Mouse (Mus musculus): Measurements from ENCODE around the gene Runx1.

The Runx1 gene

DNA sequence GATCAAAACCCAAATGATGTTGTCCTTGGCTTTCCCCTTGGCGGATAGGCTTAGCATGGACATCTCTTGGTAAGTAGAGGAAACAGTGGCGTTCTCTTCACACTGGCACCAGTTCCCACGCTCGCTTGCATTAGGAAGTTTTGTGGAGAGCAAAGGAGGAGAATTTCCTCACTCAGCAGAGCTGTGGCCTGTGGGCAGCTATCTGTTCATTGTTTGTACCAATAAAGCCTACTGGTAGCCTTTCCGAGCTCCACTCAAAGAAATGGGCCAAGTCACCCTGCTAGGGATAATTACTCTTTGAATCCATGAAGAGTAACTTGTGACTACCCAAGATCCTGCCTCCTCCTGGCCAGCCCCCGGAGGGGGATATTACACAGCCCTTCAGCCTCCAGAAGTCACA, 734 bp upstream of the Runx1 start:
- DNase-seq (ENCODE audit: low spot score): no peak

DNA sequence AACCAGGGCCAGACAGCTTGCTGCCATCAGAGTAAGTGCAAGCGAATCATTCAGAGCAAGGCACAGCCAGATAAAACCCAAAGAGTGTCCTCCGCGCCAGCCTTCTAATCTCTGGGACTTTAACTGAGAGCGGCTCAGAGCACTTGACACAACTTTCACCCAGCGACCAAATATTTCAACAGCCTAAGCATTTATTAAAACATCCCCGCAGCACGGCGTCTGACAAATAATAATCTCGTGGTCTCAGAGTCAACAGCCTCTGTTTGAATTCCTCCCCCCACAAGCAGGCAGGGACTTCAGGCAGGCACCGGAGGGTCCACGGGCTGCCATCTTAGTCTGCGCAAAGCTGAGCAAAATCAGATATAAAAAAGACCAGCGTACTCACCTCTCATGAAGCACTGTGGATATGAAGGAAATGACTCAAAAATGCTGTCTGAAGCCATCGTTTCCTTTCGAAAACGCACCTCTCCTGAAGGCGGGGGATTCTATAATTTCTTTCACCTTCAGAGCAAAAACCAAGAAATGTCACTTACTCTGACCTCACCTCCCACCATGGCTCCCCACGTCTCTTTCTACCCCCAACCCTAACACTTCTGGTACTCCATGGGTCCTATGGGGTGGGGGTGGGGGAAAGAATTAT, 625 bp downstream of the Runx1 start:
- DNase-seq (ENCODE audit: low spot score): no peak

DNA sequence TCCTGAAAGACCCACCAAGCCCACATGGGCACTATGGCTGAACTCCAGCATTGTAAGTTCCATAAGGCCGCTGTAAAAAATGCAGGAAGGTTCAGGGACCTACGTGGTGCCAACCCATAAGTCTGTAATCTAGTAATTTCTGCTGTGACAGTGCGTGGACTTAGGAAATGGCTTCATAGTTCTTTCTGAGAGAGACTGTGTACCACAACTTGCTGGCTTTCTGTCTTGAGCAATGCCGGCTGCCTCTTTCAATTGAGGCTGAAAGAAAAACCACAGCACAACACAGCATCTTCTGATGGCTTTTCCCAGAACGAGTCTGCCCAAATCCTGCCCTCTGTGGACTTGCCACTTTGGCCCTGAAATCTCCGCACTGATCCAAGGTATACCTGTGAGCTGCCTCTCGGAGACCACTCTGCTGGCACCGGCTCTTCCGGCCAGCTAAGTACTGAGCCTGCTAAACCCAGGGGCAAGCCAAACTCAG, 1.2 kb downstream of the Runx1 start:
- no peak for DNase-seq (ENCODE audit: low spot score)

DNA sequence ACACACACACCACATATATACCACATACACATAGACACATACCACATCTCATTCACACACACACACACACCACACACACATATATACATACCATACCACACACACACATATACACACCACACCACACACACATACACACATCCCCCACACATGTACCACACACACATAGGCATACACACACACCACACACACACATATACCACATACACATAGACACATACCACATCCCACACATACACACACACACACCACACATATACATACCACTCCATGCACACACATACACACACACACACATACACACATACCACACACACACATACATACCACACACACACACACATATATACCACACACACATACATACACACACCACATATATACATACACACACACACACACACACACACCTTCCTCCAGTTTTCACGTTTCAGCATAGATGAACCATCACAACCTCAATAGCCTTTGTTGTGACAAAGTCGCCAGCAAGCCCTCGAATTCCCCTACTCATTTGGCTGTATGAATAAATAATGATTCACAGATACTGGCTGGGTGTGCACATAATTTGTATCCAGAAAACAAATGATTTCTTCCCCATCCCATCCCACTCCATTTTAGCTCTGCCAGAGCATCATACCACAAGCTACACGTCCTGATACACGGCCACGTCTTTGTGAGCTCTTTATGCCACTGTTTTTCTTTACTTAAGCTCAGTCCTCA, 1.8 kb downstream of the Runx1 start:
- no peak for DNase-seq (ENCODE audit: low spot score)

DNA sequence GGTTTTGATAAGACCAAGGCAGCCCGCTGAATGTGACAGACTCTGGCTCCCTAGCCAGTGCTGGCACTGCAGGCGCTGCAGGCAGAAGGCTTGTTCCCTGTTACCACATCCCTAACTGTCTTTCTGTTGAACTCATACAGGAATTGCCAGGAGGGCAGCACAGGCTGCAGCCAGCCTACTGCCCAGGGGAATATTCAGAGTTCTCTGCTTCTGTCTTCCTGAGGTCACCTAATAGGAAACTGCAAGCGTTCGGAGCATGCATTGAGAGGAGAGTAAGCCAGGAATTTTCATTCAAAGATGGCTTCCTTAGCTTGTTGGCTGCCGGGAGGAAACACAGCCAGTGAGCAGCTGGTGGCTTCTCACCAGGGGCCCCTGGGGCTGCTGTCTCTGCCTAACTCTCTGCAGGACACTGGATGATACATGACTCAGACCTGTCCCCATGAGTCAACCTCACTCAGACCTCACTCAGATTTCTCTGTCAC, 2.5 kb downstream of the Runx1 start:
- no peak for DNase-seq (ENCODE audit: low spot score)

DNA sequence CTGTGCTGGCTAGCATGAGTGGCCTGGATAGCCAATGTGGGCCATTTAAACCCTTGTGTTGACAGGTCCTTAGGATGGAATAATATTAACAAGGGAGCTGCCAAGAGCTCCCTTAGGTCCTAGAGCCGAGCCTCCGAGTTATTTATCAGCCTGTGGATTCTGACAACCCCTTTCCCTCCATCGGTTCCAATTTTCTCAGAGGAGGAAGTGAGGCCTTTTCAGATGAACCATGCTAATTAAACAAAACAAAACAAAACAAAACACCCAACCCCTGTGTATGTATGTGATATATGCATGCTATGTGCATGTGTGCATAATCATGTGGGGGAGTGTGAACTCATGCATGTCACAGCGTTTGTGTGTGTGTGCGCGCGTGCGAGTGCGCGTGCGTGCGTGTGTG, 3.3 kb downstream of the Runx1 start:
- no peak for DNase-seq (ENCODE audit: low spot score)

DNA sequence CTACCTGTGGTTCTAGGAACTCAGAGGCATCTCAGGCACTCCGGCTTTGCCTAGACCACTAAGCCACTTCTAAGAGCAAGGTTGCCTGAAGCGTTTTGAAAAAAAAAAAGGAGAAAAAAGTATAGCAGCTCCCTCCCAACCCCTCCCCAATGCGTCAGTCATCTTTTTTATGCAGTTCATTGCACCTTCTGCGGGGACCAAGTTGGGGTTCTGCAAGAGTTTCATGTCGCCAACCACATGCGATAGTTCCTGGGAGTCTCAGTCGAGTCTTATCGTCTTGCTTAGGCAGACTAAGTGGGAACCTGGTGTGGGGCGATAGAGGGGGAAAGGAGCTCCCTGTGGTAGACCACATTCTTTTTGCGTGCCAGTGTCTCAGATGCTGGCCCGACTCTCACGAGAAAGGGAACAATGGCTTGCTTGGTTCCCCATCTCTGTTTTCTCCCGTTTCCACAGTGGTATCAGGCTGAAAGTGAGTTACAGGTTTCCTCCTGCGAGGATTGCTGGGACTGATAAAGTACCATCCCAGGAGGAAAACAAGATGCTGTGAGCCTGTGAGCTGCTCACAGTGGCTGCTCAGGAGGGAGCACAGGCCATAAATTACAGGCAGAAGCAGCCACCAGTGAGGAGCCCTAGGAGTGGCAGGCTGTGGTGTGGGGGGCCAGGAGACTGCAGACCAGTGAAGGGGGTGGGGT, 3.9 kb downstream of the Runx1 start:
- DNase-seq (ENCODE audit: low spot score): no peak

DNA sequence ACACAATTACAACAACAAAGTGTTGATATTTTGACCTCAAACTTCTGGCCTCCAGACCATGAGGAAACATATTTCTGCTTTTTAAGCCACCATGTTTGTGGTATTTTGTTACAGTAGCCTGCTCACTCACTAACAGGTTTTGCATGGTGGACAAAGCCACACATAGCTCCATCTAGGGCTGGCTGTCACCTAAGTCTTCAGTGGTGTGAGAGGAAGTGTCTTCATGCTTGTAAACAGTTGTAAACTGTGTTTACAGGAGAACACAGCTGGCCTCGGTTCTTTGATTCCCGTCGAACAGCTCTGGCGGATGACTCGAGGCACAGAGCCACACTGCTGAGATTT, 4.4 kb downstream of the Runx1 start:
- DNase-seq (ENCODE audit: low spot score): no peak

DNA sequence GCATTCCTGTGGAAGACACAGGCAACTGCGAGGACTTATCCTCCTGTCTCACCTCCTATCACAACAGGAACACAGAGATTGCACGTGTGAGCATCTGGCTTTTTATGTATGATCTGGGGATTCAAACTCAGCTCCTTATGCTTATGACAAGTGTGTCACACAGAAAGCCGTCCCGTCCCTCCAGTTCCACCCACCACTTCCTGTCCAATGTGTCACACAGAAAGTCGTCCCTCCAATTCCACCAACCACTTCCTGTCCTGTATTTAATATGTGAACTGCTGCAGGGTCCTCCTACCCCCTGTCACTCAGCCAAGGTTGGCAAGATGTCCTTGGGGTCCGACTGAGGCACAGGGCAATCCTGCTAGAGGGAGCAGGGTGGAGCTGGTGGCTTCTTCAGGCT, 5.5 kb downstream of the Runx1 start:
- DNase-seq (ENCODE audit: low spot score): no peak

DNA sequence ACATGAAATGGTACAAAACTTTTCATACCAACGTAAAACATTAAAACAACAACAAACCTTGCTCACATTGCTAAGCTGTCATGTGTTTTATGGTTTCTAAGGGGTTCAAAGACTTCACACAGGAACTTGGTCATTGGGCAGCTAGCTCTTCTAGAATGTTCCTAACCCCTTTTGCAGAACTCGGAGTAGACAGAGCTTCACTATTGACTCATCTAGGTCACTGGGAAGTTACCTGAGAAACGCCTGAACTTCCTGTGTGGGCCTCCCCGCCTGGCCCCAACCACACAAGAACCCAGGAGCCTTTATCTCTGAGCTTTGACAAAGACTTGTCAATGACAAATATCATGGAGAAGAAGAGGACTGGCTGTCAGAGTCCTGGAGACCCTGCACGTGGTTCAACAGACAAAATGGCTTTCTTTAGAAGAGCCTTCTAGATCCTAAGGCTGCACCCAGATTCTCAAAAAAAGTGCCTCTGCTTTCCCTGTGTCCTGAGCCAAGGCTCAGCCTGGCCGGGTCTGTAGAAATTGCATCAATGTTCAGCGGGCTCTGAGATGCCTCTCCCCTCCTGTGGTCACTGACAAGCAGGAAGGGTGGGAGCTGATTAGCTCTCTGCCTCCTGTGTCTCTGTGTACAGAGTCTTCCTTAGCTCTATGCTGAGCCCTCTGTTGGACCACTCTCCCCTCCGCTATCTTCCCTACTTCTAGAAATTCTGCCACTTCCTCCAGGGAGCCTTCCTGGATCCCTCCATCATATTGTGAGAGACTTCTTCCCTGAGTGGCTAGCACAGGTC, 7.3 kb downstream of the Runx1 start:
- DNase-seq (ENCODE audit: low spot score): no peak

DNA sequence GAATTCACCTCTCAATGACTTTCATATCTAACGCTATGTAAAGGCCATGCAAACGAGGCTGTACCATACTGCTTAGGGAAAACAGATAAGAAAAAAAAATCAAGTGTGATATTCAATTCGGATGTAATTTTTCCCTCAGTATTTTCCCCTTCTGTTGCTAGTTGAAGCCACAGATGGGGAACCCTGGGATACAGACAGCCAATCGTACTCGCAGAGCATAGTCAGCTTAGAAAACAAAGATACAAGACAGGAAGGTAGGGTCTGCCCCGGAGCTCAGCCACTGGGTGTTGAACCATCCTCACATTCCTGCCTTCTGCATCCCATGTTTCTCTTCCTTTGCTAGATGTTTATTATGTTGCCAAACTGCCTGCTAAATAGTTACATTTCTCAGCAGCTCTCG, 9.9 kb downstream of the Runx1 start:
- no peak for DNase-seq (ENCODE audit: low spot score)

DNA sequence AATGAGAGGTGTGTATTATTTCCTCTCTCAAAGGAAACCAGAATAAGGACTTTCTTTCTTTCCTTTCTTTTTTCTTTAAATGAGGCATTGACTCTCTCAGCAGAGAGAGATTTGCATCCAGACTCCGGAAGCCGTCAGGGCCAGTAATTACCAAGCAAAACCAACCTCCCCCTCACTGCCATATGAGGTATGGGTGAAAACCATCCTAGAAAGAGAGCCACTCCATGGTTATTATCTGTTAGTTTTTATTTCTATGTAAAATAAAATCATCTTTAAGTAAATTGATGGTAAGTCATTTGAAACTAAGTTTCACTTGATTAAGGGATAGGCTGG, 10.8 kb downstream of the Runx1 start:
- DNase-seq (ENCODE audit: low spot score): no peak

DNA sequence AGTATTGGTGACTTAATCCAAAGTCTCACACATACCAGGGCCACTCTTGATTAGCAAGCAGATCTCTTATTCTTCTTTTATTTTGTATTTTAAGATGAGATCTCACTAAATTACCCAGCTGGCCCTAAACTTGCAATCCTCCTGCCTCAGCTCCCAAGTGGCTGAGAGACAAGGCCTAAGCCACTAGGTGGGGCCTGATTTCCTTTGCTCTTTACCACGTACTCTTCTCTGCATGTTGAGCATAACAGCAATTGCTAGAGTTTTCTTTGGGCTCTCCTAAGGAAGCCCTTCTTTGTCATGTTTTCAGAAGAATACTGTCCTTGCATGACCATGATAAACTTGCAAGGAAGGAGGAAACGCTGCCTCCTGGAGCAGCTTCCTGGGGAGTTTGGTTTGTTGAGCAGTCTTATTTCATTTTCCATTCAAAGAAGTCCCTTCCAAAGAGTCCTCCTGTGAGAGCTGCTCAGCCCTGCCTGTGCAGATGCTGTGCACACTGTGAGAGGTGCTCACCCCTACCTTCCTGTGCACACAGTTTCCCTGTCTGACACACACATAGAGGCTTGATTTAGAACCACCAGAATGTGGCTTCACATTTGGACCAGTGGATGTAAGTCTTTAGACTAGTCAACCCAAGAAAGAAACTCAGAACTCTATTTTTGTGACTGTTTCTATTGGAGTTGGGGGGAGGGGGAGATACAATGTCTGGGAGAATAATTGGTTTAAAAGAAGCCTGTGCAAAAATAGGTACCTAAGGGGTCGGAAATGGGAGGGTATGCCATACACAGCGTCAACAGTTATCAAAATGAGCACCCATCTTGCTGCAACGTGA, 11.4 kb downstream of the Runx1 start:
- DNase-seq (ENCODE audit: low spot score): no peak

DNA sequence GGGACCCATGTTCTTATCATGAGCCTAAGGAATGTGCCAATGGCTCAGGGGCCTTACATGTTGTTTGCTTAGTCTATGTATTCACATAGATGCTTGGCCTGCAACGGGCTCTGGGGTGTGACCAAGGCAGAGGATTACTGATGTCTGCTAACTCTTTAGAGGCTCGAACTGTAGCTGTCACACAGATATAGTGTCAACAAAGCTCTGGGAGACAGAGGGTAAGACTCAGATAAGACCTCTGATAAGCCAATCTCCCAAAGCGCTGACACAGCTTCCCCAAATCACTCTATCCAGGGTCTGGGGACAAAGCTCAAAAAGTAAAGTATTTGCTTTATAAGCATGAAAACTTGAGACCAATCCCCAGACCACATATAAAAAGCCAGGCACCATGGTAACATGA, 13.5 kb downstream of the Runx1 start:
- no peak for DNase-seq (ENCODE audit: low spot score)

DNA sequence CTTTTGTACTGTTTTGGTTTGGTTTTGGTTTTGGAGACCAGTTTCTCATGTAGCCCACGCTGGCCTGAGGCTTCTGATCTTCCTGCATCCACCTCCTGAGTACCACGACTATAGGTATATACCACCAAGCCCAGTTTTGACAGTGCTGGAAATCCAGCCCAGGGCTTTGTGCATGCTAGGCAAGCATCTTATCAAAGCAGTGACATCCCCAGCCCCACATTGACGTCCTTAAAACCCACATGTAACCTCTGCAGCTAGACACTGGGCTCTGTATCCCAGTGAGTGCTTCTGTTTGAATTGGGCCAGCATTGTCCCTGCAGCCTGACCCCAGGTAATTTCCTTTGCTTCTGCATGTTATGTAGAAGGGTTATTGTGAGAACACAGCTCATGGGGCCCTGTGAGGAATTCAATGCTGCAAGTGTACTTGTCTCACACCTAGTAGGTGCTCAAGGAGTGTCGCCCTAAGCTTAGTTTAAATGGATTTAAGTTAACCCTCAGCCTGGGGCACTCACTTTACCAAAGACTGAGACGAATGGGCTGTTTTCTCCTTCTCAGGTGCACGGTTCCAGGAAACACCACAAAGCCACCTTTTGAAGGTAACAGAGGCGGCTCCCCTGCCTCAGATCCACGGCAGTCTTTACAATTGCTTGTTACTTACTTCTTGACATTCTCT, 15.2 kb downstream of the Runx1 start:
- no peak for DNase-seq (ENCODE audit: low spot score)

DNA sequence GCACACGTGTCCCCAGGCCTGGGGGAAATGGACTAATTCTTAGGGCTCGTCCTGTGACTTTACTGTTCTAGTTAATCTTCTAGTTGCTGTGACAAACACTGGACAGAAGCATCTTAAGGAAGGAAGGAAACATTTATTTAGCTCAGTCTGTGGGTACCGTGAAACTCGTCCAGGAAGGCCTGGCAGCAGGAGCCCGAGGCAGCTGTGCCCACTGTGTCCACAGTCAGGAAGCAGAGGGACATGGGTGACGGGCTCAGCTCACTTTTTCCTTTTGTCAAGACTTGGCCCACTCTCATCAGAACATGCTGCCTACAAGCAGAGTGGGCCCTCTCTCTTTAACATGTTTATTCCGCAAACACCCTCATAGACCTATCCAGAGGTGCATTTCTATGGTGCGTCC, 18.2 kb downstream of the Runx1 start:
- no peak for DNase-seq (ENCODE audit: low spot score)

DNA sequence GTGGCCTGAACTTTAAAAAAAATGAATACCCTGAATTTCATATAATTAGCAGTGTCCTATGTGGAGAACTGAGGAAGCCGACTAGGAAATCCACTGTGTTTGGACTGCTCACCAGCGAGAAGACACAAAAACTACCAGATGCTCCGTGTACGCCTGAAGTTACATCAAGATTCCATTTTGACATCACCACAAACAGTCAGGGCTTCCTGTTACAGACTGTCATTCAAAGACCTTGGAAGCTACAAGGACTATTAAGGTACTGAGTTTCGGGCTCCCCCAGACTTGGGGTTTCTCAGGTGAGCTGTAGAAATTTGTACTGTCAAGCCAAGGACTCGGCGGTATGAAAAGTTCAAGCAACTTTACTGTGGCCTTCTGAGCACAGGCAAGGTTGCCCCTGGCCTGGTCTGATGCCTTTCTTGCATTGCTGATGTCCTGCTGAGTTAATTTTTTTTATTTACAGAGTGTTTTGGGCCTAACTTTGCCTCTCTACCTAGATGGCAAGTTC, 22.8 kb downstream of the Runx1 start:
- DNase-seq (ENCODE audit: low spot score): no peak

DNA sequence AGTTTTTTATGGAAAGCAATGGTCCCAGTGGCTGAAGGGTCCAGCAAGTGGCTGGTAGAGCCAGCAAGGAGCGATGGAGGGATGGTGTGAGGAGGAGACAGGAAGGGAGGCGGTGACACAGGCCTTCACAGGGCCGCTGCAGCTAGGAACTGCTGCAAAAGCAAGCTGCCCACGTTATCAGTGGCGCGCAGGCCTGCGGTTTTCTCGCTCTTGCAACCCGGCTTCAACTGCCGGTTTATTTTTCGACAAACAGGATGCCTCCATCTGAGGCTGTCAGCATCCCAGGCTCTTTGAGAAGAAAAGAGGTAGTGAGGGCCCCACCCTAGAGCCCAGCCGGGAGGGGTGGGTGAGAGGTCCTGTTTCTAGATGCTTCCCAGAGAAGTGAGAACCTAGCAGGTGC, 24.4 kb downstream of the Runx1 start:
- DNase-seq (ENCODE audit: low spot score): no peak

DNA sequence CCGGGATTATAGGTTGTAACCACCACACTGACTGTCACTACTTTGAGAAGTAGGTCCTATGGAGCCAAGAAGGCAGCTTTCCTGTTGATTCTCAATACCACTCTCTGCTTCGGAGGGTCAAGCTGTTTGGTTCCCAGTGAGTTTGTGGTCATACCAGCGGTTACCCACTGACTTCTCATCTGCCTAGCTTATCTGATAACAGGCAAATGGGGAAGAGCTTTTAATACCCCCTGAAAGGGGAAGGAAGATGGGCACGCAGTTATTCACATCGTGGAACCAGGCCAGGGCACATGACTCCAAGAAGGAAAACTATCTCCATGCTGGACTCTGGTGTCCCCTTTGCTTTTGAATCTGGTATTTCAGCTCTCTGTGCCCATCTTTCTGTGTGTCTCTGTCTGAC, 25.1 kb downstream of the Runx1 start:
- DNase-seq (ENCODE audit: low spot score): no peak

DNA sequence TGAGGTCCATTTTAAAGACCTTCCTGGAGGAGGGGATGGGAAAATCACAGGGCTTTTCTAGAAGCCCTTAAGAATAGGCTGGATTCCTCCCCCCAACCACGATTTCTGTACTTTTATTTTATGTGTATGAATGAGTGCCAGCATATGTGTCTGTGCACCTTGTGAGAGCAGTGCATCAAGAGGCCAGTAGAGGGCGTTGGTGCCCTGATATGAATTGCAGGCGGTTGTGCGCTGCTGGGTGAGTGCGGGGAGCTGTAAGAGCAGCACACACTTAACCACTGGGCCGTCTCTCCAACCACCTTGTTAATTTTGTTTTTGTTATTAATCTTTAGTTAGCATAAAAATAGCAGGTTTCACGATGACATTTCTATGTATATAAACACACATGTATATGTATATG, 26.0 kb downstream of the Runx1 start:
- no peak for DNase-seq (ENCODE audit: low spot score)

DNA sequence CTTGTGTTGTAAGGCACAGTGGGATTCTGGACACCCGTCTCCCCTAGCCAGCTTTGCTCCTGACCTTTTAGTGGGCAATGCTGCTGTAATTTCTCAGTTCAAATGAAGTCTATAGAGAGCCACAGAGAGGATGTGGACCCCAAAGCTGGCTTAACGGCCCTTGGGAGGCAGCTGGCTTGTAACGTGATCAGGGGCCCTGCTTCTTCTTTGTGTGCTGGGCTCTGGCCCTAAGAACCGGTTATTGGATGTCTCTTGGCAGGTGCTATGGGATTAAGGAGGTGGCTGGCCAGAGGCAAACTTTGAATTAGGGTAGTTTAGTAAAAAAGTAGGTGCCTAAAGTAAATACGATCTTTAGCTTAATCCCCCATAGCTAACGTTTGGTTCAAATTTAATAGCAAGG, 31.8 kb downstream of the Runx1 start:
- DNase-seq (ENCODE audit: low spot score): no peak

Measured in ovary, adult 18-20 months (tissue).